Mouse (Mus musculus): ENCODE measurements around the gene Rfx2. TPM values are rescaled to one million over a fixed set of nuclear protein-coding genes. Genes with fewer than 3 reads are reported as not detected.

Rfx2 gene
- total RNA-seq, 2 experiments from 2014 or later, result 5.4 to 6.4 TPM

DNA sequence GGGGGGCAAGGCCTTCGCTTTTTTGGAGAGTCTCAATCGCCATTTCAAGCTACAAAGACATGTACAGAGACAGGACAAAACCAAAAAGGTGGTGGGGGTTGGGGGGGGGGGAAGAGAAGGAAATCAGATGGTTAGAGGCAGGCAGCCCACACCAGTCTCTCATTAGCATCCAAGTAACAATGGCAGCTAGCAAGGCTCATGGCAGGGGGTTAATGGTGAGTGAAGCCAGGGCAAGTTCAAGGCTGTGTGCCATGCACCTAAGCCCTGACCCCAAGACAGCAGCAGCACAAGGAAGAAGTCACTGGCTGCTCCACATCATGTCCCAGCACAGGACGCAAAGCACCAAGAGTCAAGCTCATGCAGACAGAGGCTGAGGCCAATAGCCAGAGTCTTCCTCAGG lies 31.5 kb downstream of the Rfx2 start:
- no peak overlapping the region for H3K4me3 ChIP-seq
- DNase-seq (ENCODE audit: low spot score in 2 of 2), result no peak
- H3K27ac ChIP-seq, result no peak overlapping the region
- TF ChIP-seq CTCF (conservative IDR thresholded peaks at IDR 0.05), result no peak

DNA sequence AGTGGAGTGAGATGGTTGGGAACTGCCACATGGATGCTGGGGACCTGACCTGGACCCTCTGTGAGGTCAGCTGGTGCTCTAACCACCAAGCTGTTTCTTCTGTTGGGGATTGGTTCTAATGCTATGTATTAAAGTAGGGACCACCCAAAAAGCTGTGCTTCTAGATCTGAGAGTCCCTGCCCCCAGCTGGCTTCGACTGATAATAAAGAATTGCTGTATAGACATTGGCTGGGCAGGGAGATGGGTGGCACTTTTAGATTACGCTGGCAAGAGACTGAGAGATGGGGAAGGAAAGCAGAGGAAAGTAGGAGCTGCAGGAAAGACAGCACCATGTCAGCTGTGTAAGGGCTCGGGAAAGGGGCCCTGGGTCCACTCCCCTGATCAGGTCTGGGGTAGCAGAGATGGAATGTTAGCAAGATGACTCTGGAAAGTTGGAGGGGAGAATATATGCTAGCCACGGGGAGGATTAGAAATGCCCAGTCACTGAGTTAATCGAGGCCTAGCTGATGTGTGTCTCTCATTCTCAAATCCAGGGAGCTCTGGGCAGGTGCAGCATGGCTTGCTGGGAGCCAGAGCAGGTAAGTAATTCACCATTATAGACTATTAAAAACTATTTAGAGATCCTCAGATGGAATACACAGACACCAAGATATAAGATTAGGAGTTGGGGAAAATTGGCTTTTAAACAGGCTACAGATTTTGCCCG lies 37.0 kb downstream of the Rfx2 start:
- H3K4me3 ChIP-seq, result no peak overlapping the region
- TF ChIP-seq CTCF (conservative IDR thresholded peaks at IDR 0.05), result no peak
- no peak for DNase-seq (ENCODE audit: low spot score in 2 of 2)
- no peak overlapping the region for H3K27ac ChIP-seq

DNA sequence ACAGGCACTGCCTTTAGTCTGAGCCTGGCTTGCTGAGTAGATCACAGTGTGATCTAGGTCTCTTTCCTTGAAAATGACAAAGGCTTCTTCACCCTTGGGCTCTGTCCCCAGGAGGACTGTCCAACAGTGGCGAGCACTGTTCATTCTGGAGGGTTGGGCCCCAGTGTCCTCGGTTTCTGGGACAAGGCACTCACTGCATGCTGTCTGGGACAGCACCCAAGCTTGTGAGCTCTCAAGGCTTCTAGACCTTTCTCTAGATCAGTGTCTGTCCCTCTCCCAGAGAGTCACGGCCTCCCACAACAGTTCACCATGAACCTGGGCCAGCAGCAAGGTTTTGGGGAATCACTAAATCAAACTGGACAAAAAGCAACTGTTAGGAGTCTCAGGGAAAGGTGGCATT lies 38.2 kb downstream of the Rfx2 start:
- H3K27ac ChIP-seq, result no peak overlapping the region
- TF ChIP-seq CTCF (conservative IDR thresholded peaks at IDR 0.05), result no peak

DNA sequence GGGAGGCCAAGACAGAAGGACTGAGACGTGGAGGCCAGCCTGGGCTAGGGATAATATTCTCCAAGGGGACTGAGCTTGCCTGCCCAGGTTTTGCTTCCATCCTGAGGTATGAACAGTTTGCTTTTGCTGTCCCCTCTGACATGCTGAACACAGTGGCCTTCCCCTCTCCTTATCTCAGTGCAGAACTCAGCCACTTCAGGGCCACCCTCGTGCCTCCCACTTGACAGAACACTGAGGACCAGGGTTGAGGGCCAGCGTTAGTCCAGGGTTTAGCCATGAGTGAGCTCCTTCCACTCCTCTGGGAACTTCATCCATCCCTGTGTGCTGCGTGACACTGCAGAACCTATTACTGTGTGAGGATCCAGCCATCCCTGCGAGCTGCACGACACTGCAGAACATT lies 41.5 kb downstream of the Rfx2 start:
- TF ChIP-seq CTCF (conservative IDR thresholded peaks at IDR 0.05), result no peak
- Histone ChIP-seq H3K27ac (no peak overlapping the region), H3K4me3 (no peak overlapping the region)
- DNase-seq (ENCODE audit: low spot score in 2 of 2), result no peak

More for the DNA sequence above, 38.2 kb downstream of the Rfx2 start:
- H3K4me3 ChIP-seq, result no peak overlapping the region
- DNase-seq (ENCODE audit: low spot score in 2 of 2), result no peak

DNA sequence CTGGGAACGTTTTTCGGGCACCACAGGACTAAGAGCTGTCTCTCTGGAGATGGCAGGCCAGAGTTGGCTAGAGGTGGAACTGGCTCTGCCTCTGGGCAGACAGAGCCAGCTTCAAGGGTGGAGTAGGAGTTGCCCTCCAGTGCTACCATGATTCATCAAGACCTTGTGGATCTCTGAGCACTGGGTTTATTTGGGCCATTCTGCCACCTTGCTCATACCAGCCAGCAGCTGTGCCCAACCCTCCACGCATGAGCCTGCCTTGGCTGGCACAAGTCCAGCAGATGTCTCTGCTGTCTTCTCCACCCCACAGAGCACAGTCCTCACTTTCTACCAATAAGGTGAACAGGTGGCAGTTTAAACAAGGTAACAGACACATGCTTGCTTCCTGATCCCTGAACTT lies 41.9 kb downstream of the Rfx2 start:
- no peak for TF ChIP-seq CTCF (conservative IDR thresholded peaks at IDR 0.05)
- DNase-seq (ENCODE audit: low spot score in 2 of 2), result no peak
- Histone ChIP-seq H3K4me3 (no peak overlapping the region), H3K27ac (no peak overlapping the region)

DNA sequence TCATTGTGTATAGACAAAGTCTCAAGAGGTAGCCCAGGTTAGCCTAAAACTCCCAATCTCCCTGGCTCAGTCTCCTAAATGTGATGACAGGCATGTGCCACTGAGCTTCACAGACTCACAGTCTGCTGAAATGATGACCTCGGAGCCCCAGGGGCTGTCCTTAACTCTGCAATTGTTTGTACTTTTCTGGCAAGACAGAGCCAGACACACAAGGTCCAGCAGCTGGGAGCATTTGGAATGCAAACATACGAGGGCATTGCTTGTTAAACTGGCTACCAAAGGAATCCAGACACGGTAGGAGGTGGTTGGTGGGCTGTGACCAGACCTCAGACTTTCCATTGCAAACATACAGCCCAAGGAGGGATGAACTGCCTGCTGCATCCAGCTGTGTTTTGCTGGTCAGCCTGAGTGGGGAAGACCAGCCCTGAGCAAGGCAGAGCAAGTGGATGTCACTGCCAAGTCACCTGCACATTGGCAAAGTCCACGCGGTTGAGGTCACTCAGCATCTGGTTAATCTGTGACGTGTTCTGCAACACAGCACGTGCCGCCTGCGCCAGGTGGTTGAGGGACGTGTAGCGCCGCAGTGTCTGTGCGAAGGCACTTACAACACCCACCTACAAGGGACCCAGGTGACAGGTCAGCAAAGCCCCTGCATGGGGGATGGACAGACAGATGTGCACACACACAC lies 50.4 kb downstream of the Rfx2 start:
- no peak for TF ChIP-seq CTCF (conservative IDR thresholded peaks at IDR 0.05)

DNA sequence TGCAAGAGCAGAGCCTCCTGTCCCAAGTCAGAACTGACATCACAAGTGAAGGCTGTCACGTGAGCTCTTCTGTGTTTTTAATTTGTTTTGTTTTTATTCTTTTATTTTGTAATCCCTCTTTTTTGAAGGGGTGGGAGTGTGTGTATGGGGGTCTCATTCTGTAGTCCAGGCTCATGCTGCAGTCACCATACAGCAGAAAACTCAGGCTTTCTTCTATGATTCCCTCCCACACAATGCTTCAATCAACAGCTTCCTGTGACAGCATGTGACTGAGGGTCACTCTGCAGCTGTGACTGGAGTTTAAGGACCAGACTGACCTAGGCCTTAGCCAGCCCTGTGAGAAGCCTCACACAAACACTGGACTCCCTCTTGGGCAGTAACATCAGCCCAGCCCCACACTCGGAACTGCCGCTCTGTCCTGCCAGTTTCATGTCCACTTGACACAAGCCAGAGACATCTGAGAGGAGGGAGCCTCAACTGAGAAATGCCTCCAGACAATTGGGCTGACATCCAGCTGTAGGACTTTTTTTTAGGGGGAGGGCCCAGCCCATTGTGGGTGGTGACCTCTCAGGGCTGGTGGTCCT lies 51.9 kb downstream of the Rfx2 start:
- no peak for DNase-seq (ENCODE audit: low spot score in 2 of 2)
- no peak for TF ChIP-seq CTCF (conservative IDR thresholded peaks at IDR 0.05)
- H3K27ac ChIP-seq, result no peak overlapping the region
- H3K4me3 ChIP-seq, result no peak overlapping the region

More for the DNA sequence above, 50.4 kb downstream of the Rfx2 start:
- no peak overlapping the region for H3K27ac ChIP-seq
- DNase-seq (ENCODE audit: low spot score in 2 of 2), result no peak
- no peak overlapping the region for H3K4me3 ChIP-seq

DNA sequence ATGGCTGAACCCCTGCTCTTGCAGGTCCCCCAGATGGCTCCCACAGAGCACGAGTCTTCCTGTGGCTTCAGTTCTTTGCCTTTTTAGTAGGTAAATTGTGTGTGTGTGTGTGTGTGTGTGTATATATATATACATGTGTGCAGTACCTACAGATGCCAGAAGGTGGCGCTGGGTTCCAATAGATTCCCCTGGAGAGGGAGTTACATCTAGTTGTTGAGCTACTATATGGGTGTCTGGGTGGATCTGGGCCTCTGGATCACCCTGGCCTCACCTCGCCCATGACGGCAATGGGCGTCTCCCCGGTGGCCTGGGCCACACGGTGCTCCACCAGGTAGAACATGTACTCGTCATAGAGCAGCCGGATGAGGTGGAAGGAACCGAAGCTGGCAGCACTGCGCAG lies 53.2 kb downstream of the Rfx2 start:
- Histone ChIP-seq H3K4me3 (no peak overlapping the region), H3K27ac (no peak overlapping the region)
- peak; percentile 65 for TF ChIP-seq CTCF (conservative IDR thresholded peaks at IDR 0.05)
- no peak for DNase-seq (ENCODE audit: low spot score in 2 of 2)

DNA sequence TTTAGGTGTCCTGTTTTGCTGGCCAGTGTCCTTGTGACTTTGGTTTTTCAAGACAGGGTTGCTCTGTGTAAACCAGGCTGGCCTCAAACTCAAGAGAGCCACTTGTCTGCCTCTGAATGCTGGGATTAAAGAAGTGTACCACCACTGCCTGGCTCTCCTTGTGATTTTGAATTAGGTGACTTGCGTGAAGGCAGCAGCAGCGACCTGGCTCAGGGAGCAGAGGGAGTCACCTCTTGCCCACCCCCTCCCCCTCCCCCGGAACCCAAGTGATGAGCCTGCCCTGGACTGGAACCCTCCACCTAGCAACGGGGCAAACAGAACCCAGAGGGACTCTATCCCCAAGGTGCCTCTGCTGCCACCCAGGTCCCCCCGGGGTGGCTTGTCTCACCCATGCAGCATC lies 60.9 kb downstream of the Rfx2 start, which contains the start of gene Prr22:
Gene Prr22 (plus strand): TSS at position 301 of the 400 bp plus-strand sequence.
- DNase-seq (ENCODE audit: low spot score in 2 of 2), result no peak
- Histone ChIP-seq H3K27ac (no peak within 1 kb of the TSS), H3K4me3 (no peak within 1 kb of the TSS)
- no peak for TF ChIP-seq CTCF (conservative IDR thresholded peaks at IDR 0.05)

DNA sequence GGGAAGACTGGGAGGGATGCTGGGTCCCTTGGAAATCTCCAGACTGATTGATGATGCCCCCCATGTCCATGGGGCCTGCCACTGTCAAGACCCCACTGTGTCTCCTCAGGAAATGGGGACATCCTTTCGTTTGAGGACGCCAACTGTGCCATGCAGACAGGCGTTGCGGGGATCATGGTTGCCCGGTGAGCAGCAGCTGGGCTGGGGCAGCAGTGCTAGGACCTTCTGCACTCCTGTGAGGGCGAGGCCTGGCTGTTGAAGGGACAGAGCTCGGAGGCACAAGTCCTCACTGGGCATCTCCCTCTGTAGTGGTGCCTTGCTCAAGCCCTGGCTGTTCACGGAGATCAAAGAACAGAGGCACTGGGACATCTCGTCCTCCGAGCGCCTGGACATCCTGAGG lies 61.9 kb downstream of the Rfx2 start:
- TF ChIP-seq CTCF (conservative IDR thresholded peaks at IDR 0.05), result no peak

DNA sequence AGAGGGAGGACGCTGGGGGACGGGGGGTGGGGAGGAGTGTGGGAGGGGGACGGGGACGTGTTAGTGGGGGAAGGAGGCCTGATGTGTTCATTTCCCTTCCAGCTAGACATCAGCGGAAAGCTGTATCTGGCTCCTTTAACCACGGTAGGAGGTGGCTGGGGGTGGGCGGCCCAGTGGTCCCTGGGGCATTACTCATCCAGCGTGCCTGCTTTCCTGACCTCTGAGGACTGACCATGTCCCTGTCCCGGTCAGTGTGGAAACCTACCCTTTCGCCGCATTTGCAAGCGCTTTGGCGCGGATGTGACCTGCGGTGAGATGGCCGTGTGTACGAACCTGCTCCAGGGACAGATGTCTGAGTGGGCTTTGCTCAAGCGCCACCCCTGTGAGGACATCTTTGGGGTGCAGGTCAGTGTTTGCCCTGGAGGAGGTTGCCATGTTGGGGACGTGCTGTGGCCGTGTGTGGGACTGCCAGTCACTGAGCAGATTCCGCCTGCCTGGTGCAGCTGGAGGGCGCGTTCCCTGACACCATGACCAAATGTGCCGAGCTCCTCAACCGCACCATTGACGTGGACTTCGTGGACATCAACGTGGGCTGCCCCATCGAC lies 63.2 kb downstream of the Rfx2 start:
- Histone ChIP-seq H3K27ac (no peak overlapping the region), H3K4me3 (no peak overlapping the region)
- DNase-seq (ENCODE audit: low spot score in 2 of 2), result no peak
- no peak for TF ChIP-seq CTCF (conservative IDR thresholded peaks at IDR 0.05)

More for the DNA sequence above, 61.9 kb downstream of the Rfx2 start:
- H3K27ac ChIP-seq, result no peak overlapping the region
- no peak overlapping the region for H3K4me3 ChIP-seq
- no peak for DNase-seq (ENCODE audit: low spot score in 2 of 2)

DNA sequence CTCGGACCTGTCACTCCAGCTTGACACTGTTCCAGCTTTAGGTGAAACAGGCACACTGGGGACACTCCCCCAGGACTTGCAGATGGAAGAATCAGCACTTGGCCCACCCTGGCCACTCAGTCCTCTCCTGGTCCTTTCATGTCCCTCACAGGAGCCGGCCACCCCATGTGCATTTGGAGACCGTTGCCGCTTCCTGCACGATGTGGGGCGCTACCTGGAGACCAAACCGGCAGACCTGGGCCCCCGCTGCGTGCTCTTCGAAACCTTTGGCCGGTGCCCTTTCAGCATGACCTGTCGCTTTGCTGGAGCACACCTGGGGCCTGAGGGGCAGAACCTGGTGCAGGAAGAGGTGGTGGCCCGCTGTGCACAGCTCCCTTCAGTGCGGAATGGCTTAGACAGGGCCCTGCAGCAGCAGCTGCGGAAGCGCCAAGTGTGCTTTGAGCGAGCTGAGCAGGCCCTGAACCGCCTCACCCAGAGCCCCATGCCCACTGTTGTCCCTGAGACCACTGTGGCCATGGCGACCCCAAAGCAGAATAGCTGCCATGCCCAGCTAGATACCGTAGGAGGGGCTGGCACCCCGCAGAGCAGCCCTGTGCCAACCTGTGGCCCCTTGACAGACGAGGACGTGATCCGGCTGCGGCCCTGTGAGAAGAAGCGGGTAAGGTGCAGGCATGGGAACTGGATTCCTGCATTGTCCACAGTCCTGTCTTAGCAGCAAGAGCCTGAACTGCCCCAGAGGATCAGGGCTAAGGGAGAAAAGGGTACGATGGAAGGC lies 64.0 kb downstream of the Rfx2 start:
- H3K4me3 ChIP-seq, result no peak overlapping the region
- no peak overlapping the region for H3K27ac ChIP-seq
- TF ChIP-seq CTCF (conservative IDR thresholded peaks at IDR 0.05), result no peak
- DNase-seq (ENCODE audit: low spot score in 2 of 2), result no peak
